Mouse (Mus musculus) heart, embryonic 11.5 days (tissue): ENCODE results near the gene Emilin1. TPM values are rescaled to one million over a fixed set of nuclear protein-coding genes. Genes with fewer than 3 reads are reported as not detected.

Experiments used
- ATAC-seq: fragments of 200-750 bp; cut with Nextera tagmentation; replicated peaks from 2 replicates; pipeline ENCODE4 v1.8.0; 2017; ENCODE audit warnings: moderate library complexity; ENCODE audit not compliant: insufficient number of reproducible peaks, low FRiP score, low TSS enrichment
- H3K27ac ChIP-seq: fragments of 300-500 bp; sonication (generic); 2 replicates; pipeline ENCODE4 v1.5.1; 2014; ENCODE audit warnings: mild to moderate bottlenecking, low read depth, low read length
- H3K27me3 ChIP-seq: fragments of 300-500 bp; sonication (generic); 2 replicates; pipeline ENCODE4 v1.6.1; 2014; ENCODE audit warnings: mild to moderate bottlenecking, low read length, mixed read lengths; ENCODE audit not compliant: control insufficient read depth, insufficient read depth
- H3K36me3 ChIP-seq: fragments of 300-500 bp; sonication (generic); 2 replicates; pipeline ENCODE4 v1.6.1; 2014; ENCODE audit warnings: mild to moderate bottlenecking, low read length, moderate library complexity, mixed read lengths; ENCODE audit not compliant: control insufficient read depth, insufficient read depth
- H3K4me1 ChIP-seq: fragments of 300-500 bp; sonication (generic); 2 replicates; pipeline ENCODE4 v1.6.1; 2014; ENCODE audit warnings: low read length; ENCODE audit not compliant: control insufficient read depth, insufficient read depth
- H3K4me2 ChIP-seq: fragments of 300-500 bp; sonication (generic); 2 replicates; pipeline ENCODE4 v1.6.1; 2014; ENCODE audit warnings: mild to moderate bottlenecking, moderate library complexity
- H3K4me3 ChIP-seq: fragments of 300-500 bp; sonication (generic); 2 replicates; pipeline ENCODE4 v1.5.1; 2014; ENCODE audit warnings: low read depth, low read length
- H3K9ac ChIP-seq: fragments of 300-500 bp; sonication (generic); 2 replicates; pipeline ENCODE4 v1.6.1; 2014; ENCODE audit warnings: mild to moderate bottlenecking, low read depth, low read length, moderate library complexity
- H3K9me3 ChIP-seq: fragments of 300-500 bp; sonication (generic); replicated peaks from 2 replicates; pipeline ENCODE4 v1.6.1; 2016; ENCODE audit warnings: low read length; ENCODE audit not compliant: control insufficient read depth
- WGBS: fragments of 180-500 bp; shearing (Covaris S2); extraction: QIAGEN DNeasy Blood & Tissue Kit; methylation state at CpG from one replicate; pipeline ENCODE4 v1.1.7; 2014; ENCODE audit not compliant: insufficient replicate concordance; 5-methylcytosine and 5-hydroxymethylcytosine counted together
- polyA plus RNA-seq: library from polyadenylated mRNA; unstranded; fragments of >200 nt; fragmentation: Nextera tagmentation; extraction: Ambion mirVana; gene quantifications from 2 replicates; pipeline ENCODE4 v1.2.1, GENCODE M21; 2014

The Emilin1 gene
- 90.5 and 123 TPM in 2 replicates for polyA plus RNA-seq

DNA sequence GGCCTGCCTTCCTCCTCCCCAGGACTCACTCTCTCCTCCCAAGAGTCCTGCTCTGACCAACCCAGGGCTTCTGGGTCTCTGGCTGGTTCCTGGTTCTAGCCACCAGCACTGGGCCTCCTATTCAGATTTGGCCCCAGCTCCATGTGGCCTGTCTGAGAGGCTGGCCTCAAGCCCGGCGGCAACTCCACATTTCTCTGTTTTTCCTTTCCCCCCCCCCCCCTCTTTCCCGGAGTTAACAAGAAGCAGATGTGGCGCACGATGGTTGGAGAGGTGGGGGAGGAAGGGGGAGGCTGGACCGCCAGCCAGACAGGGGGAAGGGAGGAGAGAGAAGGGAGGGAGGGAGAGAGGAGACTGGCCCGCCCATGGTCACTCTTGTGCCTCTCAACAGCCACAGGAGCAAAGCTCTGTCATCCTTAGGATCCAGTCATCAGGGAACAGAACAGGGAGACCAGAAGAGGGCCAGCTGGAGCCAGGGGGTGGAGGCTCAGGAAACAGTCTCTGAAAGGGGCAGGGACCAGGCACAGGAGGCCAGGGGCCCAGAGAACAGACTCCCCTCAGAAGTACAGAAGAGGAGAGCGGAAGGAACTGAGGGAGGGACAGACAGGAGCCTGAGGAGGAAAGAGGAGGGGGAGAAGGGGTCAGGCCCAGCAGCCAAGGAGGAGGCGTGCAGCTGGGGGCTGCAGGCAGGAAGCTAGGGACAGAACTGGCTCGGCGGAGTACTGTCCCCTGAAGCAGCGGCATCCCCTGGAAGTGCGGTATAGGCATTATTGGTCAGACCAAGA is at the start of gene Emilin1:
Gene Emilin1 (plus strand): TSS at position 343 of the 782 bp plus-strand sequence.
- WGBS = 17% methylated on average over 11 of the region's 13 CpGs
- H3K36me3 ChIP-seq = peaks cover 7% of the 10 kb centered on the region
- peak within 1 kb of the TSS; percentile 75 for H3K4me2 ChIP-seq
- peak within 1 kb of the TSS; percentile 92 for H3K27ac ChIP-seq
- peak; percentile 56 for ATAC-seq
- no peaks in the 10 kb centered on the region for H3K9me3 ChIP-seq
- H3K4me3 ChIP-seq = peak within 1 kb of the TSS; percentile 54
- peak within 1 kb of the TSS; percentile 77 for H3K9ac ChIP-seq
- no peaks in the 10 kb centered on the region for H3K27me3 ChIP-seq
- peaks cover 55% of the 10 kb centered on the region for H3K4me1 ChIP-seq

DNA sequence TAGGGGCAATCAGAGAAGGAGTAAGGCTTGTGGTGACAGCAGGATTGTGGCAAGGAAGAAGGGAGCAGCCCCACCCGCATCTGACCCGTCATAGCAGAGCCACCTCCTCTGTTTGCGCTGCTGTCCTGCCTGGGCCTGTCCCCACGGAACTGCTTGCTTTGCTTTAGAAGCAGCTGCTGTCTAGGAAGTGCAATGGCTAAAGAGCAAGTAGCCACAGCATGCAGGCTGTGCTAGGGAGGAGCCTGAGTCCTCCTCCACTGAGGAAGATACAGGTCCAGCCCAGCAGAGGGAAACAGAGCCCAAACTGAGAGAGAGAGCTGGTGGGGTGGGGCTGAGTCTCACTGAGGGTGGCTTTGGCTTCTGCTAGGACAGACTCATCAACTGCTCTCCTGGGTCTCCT is 49.4 kb upstream of the Emilin1 start:
- H3K27me3 ChIP-seq = no peaks in the 10 kb centered on the region; the same call in 1 of the 2 replicates
- no peak overlapping the region for H3K9ac ChIP-seq
- no peak overlapping the region for H3K4me3 ChIP-seq
- H3K4me1 ChIP-seq = peaks cover 4% of the 10 kb centered on the region; the same call in 1 of the 2 replicates
- H3K9me3 ChIP-seq = no peaks in the 10 kb centered on the region
- 30% methylated on average over 4 of the region's 4 CpGs for WGBS
- H3K36me3 ChIP-seq = no peaks in the 10 kb centered on the region
- H3K4me2 ChIP-seq = no peak overlapping the region
- H3K27ac ChIP-seq = no peak overlapping the region
- no peak for ATAC-seq

DNA sequence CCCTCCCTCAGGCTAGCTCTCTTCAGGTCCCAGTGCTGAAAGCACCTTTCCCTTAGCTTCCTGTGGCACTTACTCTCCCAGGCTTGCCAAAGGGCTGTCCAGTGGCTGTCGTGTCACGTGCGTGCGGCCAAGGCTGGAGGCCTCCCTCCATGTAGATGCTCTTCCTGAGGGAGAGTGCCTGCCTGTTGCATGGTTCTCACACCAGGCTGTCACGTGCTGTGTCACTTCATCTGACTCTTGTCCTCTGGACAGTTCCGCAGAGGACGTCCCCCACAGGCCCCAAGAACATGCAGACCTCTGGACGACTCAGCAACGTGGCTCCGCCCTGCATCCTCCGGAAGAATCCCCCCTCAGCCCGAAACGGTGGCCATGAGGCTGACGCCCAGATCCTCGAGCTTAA is 48.9 kb upstream of the Emilin1 start:
- 31% methylated on average over 15 of the region's 15 CpGs for WGBS
- Histone ChIP-seq H3K36me3 (no peaks in the 10 kb centered on the region), H3K9ac (no peak overlapping the region), H3K27ac (no peak overlapping the region), H3K4me1 (peaks cover 4% of the 10 kb centered on the region; the same call in 1 of the 2 replicates), H3K27me3 (no peaks in the 10 kb centered on the region; the same call in 1 of the 2 replicates), H3K4me3 (no peak overlapping the region), H3K4me2 (0 out of 2 replicates have a peak overlapping the region, but pooled peaks have one; percentile 16), H3K9me3 (no peaks in the 10 kb centered on the region)
- no peak for ATAC-seq

DNA sequence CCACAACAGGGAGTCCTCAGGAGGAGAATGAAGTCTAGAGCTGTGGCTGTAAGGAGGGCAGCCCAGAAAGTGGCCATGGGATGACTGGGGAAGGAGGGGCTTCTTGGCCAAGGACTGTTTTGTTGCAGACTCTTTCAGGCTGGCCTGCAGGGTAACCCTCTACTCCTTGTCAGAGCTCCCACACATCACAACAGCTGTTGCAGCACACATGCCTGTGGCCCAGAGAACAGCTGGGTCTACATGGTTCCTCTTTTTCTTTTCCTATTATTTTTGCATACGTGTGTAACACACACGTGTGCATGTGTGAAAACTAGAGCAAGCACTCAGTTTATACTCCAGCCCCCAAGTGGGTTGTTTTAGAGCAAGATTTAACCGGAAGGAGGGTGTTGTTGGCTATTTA is 46.3 kb upstream of the Emilin1 start:
- Histone ChIP-seq H3K9me3 (no peaks in the 10 kb centered on the region), H3K27me3 (no peaks in the 10 kb centered on the region; the same call in 1 of the 2 replicates), H3K4me3 (no peak overlapping the region), H3K4me1 (peaks cover 9% of the 10 kb centered on the region), H3K4me2 (no peak overlapping the region), H3K36me3 (peaks cover 6% of the 10 kb centered on the region; the same call in 1 of the 2 replicates), H3K9ac (no peak overlapping the region), H3K27ac (no peak overlapping the region)
- 75% methylated on average over 3 of the region's 3 CpGs for WGBS
- no peak for ATAC-seq

DNA sequence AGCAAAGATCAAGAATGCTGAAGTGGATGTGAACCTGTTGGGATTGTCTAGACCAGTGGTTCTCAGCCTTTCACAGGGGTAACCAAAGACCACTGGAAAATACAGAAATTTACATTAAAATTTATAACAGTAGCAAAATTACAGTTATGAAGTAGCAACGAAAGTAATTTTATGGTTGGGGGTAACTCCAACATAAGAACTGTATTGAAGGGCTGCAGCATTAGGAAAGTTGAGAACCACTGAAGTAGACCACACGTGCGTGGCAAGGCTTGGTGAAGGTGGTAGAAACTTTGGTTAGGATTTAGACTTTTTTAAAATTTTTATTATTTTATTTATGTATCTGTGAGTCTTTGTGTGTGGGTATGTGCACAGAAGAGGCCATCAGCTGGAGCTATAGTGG is 45.5 kb upstream of the Emilin1 start, which contains the start of gene Tmem214:
Gene Tmem214 (plus strand): TSS at position 301 of the 400 bp plus-strand sequence.
- H3K27me3 ChIP-seq = no peaks in the 10 kb centered on the region
- WGBS = 89% methylated on average over 3 of the region's 3 CpGs
- ATAC-seq = no peak
- H3K9me3 ChIP-seq = no peaks in the 10 kb centered on the region
- no peak within 1 kb of the TSS for H3K4me2 ChIP-seq
- H3K4me3 ChIP-seq = no peak within 1 kb of the TSS
- H3K36me3 ChIP-seq = peaks cover 14% of the 10 kb centered on the region
- 0 out of 2 replicates have a peak within 1 kb of the TSS, but pooled peaks have one; percentile 91 for H3K9ac ChIP-seq
- no peak within 1 kb of the TSS for H3K27ac ChIP-seq
- peaks cover 9% of the 10 kb centered on the region for H3K4me1 ChIP-seq

DNA sequence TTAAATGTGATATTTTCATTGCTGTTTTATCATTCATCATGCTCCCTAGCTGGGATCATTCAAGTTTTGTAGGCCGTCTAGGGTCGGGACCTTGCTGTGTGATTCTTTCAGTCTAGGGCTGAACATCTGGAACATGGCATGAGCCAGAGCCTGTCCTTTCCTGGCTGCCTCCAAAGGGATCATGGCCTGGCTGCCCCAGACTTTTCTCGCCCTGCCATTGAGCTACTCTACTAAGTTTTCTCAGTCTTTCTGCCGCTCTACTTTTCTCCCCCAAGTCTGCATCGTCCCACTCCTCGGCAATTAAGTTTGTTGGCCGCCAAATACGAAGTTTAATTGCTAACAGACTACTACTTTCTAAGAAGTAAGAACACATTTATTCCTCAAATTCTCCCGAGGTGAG is 44.2 kb upstream of the Emilin1 start:
- H3K9me3 ChIP-seq = no peaks in the 10 kb centered on the region
- 24% methylated on average over 9 of the region's 9 CpGs for WGBS
- no peak for ATAC-seq
- peaks cover 9% of the 10 kb centered on the region for H3K4me1 ChIP-seq
- no peaks in the 10 kb centered on the region for H3K27me3 ChIP-seq
- peak overlapping the region; percentile 88 for H3K4me2 ChIP-seq
- H3K9ac ChIP-seq = peak overlapping the region; percentile 91; the same call in 1 of the 2 replicates
- no peak overlapping the region for H3K27ac ChIP-seq
- H3K36me3 ChIP-seq = peaks cover 25% of the 10 kb centered on the region
- peak overlapping the region; percentile 91 for H3K4me3 ChIP-seq

DNA sequence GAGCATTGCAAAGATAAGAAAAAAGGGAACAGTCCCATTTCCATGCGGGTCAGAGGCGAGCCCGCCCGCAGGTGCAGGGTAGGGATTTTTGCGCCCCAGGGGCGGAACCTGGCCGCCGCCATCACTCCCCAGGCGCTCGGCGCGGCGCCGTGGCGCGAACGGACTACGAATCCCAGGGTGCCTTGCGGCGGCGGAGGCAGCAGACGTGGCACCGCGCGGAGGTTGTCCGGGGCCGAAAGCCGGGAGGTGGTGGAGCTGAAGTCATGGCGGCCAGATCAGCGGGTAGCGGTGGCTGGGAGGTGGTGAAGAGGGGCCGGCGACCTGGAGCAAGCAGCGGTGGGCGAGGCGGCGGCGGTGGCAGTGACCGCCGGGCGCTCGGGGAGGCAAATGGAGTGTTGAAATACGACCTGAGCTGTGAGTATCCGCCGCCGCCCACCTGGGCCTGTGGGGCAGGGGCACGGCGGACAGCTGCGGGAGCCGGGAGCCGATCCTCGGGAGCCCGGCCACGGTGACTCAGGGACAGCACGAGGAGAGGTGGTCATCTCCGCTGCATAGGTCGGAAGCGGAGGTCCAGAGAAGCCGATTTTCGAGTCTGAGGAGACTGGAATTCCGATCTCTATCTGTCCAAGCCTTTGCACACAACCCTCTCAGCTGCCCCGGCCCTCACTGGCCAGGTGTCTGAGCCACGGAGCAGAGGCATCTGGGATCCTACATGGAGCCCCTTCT is 43.6 kb upstream of the Emilin1 start:
- peaks cover 31% of the 10 kb centered on the region for H3K36me3 ChIP-seq
- H3K27me3 ChIP-seq = no peaks in the 10 kb centered on the region
- peak overlapping the region; percentile 91 for H3K9ac ChIP-seq
- H3K4me2 ChIP-seq = peak overlapping the region; percentile 88
- H3K27ac ChIP-seq = 0 out of 2 replicates have a peak overlapping the region, but pooled peaks have one; percentile 6
- peaks cover 5% of the 10 kb centered on the region for H3K4me1 ChIP-seq
- no peaks in the 10 kb centered on the region for H3K9me3 ChIP-seq
- 0% methylated on average over 61 of the region's 63 CpGs for WGBS
- peak; percentile 89 for ATAC-seq
- peak overlapping the region; percentile 91 for H3K4me3 ChIP-seq

DNA sequence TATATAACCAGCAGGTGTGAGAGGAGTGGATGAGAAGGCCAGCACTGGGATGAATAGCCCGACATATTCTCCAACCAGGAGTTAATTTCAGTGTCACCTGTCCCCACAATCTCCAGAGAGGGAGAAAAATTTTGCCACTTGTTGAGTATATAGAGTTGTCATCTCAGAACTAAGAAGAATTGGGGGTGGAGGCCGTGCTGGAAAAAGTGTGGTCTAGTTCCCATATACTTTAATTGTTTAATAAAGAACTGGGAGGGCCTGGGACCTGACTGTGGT is 43.1 kb upstream of the Emilin1 start:
- no peak overlapping the region for H3K27ac ChIP-seq
- H3K27me3 ChIP-seq = no peaks in the 10 kb centered on the region
- 28% methylated on average over 2 of the region's 2 CpGs for WGBS
- H3K36me3 ChIP-seq = peaks cover 36% of the 10 kb centered on the region
- peak overlapping the region; percentile 88 for H3K4me2 ChIP-seq
- H3K4me3 ChIP-seq = peak overlapping the region; percentile 91
- no peak for ATAC-seq
- no peaks in the 10 kb centered on the region for H3K9me3 ChIP-seq
- peaks cover 5% of the 10 kb centered on the region for H3K4me1 ChIP-seq
- H3K9ac ChIP-seq = peak overlapping the region; percentile 91
